Mouse (Mus musculus) right cerebral cortex, postnatal 4 days (tissue): Measurements from ENCODE around the gene Skap2.

Experiments
- DNase-seq: peaks from one replicate; pipeline ENCODE4 v3.0.0-alpha.2; 2022

Gene Skap2

DNA sequence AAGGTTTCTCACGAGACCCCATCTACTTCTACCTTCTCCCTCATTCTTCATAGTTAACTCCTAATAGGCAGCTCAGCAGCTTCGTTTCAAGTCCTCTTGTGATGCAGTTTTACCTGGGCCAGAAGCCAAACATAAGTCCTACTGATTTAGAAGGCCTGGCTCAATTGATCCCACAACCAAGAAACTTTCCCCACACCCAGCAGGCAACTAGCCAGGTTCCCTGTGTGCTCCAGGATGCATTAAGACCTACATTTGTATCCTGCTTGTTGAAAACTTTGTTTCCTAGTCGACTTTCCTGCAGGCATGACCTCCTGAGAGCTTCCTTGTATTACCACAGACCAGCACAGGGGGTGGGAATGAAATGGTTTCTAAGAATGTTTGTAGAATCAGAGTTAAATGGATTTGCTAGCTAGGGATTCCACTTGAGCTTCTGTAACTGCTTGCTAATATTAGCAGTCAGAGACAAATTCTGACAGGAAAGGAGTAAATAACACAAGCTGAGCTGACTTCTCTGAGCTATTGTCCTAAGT, 125.4 kb downstream of the Skap2 start:
- DNase-seq = no peak

DNA sequence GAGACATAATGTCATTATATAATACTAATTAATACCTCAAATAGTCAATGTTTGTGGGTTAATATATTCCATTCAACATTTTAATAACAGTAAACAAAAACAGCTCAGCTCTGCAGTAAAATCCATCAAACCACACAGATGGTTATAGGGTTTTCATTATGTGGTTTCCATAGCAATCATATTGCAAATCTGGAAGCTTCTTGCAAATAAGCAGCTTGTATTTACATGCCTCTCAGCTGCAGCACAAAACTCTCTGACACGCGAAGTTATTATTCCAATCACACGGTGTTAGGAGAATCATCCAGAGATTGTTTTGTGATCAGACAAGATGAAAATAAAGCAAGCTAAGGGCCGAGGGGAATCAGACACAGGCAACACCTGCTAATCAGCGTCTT, 129.5 kb downstream of the Skap2 start:
- DNase-seq = no peak

DNA sequence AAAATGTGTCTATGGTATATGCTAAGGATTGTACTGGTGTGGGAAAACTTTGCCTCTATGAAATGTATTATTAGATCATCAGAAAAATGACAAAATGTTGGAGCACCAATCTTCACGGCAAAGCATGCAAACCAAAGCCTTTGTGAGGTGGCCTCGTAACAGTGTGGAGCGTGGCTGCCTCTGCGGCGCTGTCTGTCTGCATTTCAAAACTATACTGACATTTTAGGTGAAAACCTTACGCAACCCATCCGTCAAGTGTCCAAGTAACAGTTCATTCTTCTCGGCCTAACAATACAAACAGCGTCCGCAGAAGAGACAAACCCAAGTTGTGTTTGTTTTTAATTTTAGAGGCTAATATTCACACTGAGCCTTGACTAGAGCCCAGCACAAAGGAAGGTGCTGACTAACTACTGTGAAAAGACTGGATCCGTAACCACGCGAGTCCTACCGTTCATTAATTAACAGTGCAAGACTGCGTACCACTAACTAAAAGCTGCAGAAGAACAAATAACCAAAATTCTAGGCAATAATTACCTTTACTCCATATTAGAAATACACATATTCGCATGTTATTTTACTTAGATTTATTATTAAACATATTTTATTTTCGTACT, 130.0 kb downstream of the Skap2 start:
- no peak for DNase-seq

DNA sequence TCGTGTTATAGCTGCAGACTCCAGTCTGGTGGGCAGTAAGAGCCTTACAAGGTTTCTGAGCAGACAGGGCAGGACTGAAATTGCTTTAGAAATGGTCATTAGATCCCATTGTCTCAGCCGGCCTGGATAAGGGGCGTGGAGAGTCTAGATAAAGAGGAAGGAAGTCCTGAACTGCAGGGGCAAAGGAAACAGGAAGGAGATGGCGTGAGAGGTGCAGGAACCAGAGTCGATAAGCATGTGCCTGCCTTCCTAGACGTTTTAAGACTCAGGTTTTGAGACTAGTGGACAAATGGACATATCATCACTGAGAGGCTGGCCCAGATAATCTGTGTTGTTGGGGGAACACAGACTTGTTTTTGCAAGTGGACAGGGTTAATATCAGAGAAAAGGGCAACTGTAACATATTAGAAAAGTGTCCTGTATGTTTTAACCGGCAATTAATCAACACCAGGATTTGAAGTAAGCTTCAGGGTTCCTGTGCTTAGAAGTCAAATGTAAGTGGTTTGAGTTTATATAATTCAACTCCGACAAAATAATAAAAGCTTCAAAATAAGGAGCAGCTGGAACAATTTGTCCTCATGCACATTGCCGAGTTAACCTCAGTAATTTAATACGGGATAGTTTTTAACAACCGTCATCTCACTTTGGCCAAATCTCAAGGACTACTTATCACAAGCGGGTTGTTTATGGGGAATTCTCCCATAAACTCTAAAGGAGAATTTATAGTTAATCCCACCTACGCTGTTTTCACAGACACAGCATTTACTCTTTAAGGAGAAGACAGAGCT, 131.0 kb downstream of the Skap2 start:
- no peak for DNase-seq

DNA sequence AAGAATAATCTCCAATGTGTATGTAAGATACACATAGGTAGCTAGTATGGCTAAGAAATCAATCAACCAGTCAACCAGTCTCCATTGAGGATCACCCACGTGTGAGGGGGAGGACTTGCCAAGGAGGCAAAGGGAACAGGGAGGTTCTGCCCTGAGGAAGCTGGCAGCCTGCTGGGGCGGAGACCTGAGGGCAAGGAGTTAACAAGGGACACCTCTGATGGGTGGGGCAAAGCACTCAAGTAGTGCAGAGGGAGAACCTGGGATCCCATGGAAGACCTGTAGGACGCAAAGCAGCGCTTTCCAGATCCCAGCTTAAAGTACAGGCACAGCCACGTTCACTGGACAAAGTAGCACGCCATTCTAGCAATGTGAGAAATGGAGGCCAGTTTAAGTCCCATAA, 131.6 kb downstream of the Skap2 start:
- no peak for DNase-seq

DNA sequence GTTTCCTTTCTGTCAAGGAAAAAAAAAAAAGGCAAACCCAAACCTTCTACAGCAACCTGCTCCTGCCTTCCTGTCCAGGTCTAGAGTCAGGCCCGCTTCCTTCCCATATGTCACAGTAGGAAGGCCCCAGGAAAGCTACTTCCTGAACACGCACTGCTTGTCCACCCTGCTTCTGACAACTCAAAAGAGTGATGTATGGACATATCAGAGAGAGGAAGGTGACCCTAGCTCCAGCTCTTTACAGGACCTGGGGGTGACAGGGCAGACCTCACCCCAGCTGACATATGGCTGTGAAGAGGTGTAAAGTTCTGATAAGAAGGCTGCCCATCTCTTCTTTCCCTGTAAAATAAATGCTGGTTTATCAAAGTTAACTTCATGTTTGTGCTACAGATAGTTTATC, 133.8 kb downstream of the Skap2 start:
- DNase-seq = no peak

DNA sequence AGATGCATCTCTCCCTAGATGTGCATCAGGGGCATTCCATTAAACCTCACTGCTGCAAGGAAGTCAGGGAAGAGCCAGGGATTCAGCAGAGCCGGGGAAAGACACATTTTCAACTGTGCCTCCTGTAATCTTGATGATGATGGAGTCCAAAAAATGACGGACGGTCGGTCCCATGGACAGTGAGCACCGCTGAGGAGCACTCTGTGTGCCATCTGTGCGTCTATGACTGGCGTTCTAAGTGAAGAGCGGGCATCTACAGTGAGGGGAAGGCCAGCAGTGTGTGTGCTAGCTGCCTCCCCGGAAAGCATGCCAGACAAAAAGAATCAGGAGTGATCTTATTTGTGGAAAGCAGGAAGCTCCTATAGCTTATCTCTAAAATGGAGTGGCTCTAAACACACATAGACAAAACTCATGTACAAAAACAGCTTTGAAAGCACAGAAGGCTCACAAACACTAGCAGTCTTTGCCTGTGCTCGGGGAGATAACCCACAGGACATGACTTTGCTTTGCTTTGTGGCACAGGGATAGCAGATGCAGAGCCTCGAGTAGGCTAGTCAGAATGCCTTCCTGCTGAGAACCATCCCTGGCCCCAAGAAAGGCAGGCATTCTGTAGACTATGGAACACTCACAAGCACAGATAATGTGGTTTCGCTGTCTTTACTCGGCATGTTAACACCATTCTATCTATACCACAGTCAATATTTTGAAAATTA, 135.4 kb downstream of the Skap2 start:
- DNase-seq = no peak

DNA sequence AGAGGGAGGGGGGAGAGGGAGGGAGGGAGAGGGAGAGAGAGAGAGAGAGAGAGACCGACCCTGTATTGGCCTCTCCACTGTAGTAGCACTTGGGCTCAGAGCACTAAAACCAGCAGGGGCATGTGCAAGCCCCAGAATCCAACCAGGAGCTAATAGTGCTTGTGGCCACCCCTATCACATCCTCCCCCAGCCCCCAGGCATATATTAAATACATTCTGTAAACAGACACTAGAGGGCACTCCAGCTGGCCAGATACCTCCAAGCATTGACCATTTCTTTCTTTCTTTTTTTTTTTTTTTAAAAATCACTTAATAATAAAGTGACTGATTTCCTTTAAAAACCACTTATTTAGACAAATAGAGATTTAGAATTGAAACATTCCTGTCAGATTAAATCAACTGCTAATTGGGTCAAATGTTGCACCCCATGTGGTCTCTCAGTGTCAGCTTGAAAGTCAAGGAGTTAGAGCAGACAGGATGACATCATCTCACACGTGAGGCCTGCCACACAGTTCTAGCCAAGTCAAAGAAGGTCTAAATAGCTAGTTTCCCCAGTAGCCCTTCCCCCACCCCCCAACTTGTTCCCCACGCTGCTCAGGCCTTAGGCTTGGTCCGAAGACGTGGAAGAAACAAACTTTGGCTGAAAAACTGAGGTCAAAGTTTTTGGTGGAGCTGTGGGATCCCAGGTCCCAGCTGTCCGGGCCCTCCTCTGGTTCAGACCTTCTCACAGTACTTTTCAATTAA, 136.3 kb downstream of the Skap2 start:
- DNase-seq = no peak

DNA sequence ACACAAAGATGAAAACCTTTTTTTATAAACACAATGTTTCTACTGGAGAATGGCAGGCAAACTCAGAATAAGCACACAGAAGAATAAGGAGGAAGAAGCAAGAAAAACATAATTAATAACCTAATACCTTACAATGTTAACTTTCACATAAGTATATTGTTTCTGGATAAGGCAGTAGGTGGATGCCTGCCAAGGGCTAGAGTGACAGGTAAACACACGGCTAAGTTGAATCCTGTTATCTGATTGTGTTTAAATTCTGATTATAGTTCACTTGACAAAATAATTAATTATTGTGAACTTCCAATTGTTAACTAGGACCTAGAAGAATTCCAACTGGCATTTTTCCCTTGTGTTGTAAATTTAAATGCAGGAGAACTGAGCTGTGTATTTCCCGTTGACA, 138.3 kb downstream of the Skap2 start:
- no peak for DNase-seq

DNA sequence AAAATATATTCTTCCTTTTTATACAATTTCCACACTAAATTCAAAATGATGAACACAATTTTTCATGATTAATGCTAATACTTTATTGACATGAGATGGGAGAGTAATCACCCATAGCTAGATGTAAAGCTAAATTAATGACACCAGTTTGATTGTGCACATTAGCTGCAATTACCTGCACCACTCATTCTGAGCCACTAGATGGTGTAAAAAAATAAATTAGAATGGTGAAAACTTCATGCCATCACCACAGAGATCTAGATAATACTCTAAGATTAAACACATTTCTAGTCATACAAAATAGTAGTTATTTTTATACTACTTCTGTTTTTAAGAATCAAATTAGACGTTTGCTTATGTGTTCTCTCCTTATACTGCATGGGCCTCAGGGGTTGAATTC, 141.2 kb downstream of the Skap2 start:
- no peak for DNase-seq

DNA sequence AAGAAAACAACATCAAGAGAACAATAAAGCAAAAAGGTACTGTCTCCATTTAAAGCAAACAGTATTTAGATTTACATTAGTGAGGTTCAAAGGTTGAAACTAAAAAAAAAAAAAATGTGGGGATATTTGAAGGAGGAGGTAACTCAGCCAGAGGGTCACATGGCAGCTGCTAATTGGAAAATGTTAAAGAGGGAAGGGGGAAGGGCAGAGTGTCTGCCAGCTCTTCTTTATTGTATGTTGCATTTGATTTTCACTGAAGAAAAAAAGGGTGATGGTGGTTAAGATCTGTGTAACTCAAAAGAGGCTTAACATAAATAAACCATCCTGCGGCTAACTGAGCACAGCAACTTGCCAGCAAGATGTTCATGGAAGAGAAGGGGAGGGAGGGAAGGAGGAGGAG, 142.1 kb downstream of the Skap2 start:
- no peak for DNase-seq

DNA sequence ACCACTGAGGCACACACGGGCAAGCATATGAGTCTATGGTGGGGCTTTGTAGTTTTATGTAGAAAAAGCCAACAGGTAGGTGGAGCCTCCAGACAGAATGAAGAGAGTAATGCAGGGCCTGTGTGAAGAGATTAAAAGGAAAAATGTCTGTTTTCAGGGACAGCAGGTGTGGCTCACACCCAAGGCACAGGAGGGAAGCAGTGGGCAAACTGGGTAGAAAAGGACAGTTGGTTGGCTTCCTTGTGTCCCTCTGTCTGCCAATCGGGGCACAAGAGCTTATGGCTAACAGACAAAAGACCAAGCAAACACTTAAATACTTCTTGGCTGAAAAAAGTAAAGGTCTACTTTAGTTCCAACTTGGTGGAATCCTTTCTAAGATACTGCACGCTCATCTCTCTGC, 145.8 kb downstream of the Skap2 start:
- no peak for DNase-seq

DNA sequence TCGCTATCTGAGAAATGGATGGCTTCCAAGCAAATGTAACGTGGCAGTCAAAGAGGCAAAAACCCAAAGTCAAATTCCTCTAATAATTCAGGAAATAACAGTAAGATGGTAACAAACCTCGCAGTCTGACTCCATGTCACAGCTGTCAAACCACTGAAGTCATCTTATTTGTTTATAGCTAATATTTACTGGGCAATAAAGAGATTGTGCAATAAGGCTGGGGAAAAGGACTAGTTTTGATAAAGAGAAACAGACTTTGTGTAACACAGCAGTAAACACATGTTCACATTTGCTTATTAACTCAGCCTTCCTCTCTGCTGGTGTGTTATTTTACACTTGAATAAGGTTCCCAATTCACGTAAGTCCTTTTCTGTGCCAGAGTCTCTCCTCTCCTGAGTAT, 148.8 kb downstream of the Skap2 start:
- DNase-seq = no peak

DNA sequence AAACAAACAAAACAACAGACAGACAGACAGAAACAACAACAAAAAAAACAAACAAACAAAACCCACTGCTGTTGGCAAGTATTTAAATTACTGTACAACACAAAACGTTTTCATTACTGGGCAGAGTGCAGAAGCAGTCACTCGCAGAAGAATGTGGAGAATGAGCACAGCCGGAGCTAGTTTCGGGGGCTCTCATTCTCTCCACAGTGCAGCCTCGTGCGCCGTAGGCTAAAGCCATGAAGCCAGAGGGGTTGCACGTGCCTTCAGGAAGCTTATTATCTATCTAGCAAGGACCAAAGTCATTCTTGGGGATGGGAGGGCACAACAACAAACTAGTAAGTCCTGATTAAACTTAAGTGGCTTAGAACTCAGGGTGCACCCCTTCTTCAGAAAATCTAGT, 152.0 kb downstream of the Skap2 start:
- DNase-seq = no peak

DNA sequence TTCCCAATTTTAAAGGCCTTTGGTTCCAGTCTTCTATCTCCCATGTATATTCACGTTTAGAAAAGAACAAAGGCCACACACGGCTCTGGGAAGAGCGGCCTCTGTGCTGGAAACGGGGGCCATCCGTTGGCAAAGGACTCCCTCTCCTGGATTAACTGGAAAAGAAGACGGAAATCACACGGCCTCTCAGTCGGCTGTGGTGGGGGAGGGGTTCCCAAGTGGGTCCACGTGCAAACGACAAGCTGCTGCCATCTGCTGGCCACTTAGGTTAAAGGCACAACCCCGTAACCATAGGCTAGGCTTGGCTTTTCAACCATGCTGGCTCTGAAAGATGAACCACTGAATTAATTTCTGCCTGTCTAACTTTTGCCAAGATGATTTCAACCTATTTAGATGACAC, 154.5 kb downstream of the Skap2 start:
- DNase-seq = peak; percentile 100

DNA sequence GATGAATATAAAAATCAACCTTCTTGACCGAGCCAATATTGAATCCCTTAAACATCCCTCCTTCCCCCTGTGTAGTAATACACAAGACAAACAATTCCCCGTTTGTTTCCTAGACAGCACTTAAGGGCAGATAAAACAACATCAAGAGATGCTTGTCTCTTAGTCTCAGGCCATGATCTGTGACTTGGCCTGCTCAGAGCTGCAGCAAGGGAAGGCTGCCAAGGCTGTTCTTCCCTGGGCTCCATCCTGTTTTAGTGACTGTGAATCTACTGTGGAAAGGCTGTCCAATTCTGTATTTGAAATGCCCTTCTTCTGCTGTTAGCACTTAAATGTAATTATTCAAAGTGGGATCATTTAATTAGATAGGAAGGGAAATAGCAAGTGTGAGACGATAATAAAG, 159.1 kb downstream of the Skap2 start:
- no peak for DNase-seq

DNA sequence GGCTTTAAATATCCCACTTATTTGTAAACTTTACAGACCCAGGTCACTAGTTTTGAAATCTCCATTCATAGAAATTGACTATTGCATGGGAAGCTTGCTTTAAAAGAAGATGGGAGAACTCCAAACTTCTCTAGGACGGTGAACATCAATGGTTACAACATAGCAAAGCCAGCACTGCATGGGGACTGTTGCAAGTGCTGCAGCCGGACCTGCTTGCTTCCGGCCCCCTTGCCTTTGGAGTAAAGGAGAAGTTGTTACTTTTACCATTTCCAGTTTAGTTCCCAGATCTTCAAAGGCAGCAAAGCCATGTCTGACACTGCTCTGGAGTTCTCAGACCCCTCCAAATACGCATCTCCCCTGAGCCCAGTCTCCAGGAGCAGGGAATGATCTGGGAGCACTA, 159.7 kb downstream of the Skap2 start:
- no peak for DNase-seq

DNA sequence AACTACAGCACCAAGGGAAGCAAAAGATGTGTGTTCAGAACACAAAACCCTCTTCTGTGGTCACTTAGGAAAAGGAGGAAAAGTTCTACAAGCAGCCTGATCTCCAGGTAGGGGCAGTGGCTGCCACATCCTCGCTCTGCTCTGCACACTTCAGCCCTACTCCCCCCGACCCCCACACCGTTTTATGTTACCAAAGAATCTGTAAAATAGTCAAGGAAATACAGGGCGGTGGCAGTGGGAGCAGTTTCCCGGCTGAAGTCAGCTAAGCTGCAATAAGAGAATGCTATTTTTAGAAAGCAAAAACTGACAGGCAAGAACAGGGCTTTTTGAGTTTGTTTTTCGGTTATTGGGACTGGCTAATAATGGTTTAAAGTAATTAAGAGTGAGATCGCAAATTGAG, 160.8 kb downstream of the Skap2 start:
- DNase-seq = no peak

DNA sequence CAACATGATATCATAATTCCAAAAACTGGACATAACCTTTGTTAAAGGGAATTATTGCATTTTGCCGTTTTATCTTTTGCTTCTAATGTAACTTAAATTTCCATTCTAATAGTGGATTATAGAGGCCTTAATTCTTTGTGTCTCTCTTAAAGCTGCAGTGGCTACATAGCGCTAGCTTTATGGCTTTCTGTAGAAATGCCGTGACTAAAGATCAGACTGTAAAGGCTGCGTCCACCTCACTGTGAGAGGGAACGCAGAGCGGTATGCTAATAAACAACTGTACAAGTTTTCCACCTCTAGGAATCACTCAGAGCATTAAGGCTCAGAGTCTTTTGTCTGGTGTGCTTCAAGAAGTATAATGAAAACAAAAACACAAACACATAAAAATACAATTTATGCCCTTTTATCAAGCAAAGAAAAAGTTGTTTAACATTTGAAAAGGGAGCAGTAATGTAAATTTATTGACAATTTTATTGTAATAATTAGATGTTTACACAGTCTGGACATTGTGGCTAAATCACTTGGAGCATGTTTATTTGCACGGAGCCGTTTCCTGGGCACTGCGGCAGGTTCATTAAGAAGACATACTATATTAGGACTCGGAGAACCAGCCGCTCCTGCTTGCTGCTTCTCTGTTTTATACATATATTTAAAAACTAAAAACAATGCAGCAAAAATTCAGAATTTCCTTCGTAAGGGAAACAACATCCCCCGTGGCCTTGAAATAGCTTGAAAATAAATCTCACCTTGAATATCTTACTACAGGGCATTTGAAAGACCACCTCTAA, 162.1 kb downstream of the Skap2 start:
- no peak for DNase-seq

DNA sequence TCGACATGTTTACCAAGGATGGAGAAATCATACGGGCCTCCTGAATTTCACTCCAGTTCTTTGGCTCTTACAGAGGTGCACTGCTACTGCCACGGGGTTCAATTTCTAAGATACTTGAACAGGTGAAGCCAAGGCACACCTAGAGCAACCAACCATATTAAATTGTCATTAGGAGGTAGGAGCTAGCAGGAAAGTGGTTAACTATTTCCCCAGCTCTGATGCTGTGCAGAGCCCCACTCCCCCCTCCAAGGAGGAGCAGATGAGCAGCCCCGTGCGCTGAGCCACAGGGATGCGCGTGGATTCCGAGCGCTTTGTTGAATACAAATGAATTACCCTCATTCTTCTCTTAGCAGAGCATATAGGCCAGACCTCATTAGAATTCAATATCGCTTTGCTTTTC, 162.8 kb downstream of the Skap2 start:
- no peak for DNase-seq

DNA sequence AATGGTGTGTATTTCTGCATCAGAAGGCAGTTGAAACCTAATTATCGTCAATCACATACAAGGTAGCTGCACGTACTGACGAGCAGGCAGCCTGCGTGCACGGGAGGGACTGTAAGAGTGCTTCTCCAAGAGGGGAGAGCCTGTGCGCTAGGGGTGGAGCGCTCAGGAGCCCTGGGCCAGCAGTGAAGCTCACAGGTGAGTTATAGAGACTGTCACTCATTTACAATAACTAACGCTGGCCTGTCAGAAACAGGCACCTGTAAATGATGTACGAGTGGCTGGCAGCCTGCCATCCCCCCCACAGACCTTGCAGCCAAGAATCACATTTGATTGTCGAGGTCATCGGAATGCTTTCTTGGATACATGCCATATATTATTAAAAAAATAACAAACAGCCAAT, 168.2 kb downstream of the Skap2 start:
- no peak for DNase-seq

DNA sequence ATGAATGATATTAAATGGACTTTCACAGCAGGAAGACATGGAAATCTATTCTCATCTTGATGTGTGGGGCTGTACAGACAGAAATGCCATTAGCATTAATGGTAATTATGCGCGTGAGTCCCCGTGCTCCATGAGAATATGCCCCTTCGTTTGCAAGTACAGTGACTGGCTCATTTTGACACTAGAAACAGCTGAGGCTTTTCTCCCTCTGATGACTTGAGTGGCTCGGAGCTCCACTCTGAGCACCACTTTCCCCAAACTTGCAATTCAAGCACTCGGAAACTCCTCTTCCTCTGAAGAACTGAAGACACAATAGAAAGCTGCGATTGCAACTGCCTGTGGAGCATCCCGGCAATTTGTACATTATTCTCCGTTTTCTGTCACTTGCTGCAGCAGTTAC, 169.3 kb downstream of the Skap2 start:
- no peak for DNase-seq

DNA sequence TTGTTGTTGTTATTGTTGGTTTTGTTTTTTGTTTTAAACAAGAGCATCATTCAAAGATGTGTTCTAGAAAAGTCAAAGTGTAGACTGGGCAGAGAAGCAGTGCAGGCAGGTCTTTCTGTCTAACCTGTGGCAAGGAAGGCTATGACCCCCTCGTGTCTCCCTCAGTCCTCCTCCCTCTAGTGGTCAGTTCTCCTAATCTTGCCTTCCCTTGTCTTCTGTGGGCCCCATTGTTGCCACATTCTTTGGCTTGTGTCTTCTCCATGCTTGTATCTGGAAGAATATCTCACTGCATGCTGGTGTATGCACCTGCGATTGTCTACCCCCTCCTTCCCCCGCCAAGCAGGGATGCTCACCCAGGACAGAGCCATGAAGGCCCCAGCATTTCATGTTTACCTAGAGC, 174.2 kb downstream of the Skap2 start:
- DNase-seq = no peak
